Mouse (Mus musculus): ENCODE results near the gene E130309D02Rik. TPM values are rescaled to one million over a fixed set of nuclear protein-coding genes. Genes with fewer than 3 reads are reported as not detected.
A peak's percentile ranks its signal among the peaks of the same experiment; 100 is the strongest.

E130309D02Rik gene
- 10 to 100 TPM; 21.7 to 24.7 (median 23.3) TPM for total RNA-seq (2022)

DNA sequence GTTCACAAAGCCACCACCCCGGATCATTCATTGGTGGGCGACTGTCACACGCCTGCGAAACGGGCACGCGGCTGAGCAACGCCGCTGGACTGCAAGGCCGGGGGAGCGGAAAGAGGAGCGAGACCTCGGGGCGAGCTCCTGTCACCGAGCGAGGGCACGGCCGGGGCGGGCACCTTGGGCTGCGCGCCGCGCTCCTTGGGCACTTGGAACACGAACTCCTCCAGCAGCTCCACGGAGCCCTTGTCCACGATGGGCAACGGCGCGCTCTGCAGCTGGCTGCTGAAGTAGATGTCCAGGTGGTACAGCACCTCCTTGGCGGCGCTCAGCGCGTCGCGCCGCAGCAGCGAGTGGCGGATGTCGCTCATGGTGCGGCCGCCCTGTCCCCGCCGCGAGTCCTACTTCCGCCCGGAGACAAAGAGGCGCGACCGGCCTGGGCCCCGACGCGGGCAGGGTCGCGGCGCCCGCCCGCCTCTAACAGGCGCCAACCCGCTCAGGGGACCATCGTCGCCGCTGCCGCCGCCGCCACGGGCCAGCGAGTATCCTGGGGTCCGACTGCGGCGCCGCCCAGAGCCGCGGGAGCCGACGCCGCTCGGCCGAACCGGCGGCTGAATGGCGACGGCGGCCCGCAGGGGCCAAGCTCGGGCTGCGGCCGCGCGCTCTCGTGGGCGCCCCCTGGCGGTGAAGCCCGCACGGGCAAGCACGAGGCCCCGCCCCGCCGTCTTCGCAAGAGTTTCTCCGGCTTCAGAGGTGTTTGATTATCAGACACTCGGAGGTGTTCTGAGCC is at the start of gene E130309D02Rik:
E130309D02Rik (minus strand) TSS at position 631 of the 784 bp plus-strand sequence.
- DNase-seq (ENCODE audit: low spot score in 2 of 2) = peak; percentile 71 to 84

DNA sequence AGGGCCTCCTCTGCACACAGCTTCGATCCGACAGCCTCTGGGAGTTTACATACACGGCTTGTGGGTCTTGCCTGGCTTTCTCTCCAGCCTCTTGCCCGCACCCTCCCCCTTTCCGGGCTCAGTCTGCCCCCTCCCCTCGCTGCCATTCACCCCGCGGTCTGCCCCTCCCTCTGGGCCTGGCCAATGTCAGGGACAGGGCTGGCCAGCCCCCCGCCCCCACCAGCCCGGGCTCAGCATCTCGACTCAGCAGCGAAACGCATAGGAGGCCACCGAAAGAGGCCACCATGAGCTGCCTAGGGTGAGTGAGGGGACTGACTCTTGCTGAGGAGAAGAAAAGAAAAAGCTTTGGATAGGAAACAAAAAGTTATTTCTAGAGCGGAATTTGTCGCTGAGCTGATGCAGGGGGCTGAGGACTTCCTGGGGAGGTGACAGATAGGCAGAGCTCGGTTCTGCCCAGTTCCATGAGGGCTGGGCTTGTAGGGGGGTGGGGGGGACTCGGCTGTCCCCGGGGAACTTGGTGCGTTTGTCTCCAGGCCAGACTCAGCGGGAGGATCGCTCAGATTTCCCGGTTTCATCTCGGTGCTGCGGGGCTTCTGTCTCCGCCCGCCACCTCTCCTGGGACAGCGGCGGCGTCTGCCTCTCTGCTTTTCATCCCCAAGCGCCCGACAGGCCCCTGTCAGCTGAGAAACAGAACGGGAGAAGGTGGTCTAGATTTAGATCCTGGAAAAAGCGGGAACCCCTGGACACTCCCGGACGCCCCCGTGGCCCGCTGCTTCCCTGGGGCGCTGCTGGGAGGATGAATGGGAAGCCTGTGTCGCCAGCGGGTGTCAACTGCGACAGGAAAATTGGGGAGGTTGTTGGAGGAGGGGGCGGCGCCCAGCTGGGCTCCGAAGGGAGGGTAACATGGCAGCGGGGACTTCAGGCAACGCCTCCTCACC is 48.8 kb upstream of the E130309D02Rik start:
- DNase-seq (ENCODE audit: low spot score in 2 of 2) = no peak

DNA sequence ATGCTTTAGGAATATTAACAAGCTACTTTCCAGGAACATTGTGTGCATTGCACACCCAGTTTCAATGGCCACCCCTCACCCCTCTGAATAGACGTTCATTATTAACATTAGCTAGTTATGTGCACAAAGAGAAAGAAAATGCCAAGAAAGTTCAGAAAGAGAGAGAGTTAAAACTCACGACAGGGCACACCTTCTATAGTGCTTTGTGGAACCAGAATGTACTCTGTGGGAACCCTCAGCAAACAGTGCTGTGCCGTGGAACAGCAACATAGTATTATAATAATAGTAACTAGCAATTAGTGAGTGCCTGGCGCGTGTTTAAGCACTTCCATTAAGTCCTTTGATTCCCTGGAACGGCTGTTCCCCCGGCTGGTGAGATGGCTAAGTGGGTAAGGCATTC is 46.3 kb upstream of the E130309D02Rik start:
- no peak for DNase-seq (ENCODE audit: low spot score in 2 of 2)

DNA sequence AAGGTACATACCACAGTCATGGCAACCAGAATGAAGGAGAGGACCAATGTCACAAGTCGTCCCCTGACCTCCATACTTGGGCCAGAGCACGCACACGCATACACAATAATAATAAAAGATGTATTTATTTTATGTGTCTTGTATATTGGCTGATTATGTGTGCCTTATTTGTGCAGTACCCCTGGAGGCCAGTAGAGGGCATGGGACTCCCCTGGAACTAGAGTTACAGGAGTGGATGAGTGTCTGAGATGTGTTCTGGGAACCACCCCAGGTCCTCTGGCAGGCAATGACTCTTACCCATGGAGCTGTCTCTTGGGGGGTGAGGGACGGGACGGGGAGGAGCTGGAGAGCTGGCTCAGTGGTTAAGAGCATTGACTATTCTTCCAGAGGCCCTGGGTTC is 44.8 kb upstream of the E130309D02Rik start:
- no peak for DNase-seq (ENCODE audit: low spot score in 2 of 2)

DNA sequence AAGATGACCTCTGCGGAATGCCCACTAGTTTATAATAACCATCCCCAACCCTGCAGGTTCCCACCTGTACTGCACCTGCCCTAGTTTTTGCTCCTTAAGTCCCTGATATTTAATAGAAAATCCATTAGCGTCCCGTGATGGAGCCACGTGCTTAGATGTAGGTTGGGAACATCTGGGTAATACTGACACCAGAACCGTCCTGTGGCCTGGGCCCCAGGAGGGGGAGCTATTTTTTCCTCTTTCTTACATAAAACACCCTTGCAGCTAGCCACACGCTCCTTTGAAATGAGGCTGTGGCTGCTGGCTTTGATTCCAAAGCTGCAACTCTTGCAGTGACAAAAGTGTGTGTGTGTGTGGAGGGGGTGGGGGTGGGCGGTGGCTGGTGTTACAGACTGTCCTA is 44.1 kb upstream of the E130309D02Rik start:
- DNase-seq (ENCODE audit: low spot score in 2 of 2) = no peak

- no peak for DNase-seq (ENCODE audit: low spot score in 2 of 2)
Observed at GRCm38 (mm10) chr5:143357564-143357963, 42.4 kb upstream of the E130309D02Rik start.

DNA sequence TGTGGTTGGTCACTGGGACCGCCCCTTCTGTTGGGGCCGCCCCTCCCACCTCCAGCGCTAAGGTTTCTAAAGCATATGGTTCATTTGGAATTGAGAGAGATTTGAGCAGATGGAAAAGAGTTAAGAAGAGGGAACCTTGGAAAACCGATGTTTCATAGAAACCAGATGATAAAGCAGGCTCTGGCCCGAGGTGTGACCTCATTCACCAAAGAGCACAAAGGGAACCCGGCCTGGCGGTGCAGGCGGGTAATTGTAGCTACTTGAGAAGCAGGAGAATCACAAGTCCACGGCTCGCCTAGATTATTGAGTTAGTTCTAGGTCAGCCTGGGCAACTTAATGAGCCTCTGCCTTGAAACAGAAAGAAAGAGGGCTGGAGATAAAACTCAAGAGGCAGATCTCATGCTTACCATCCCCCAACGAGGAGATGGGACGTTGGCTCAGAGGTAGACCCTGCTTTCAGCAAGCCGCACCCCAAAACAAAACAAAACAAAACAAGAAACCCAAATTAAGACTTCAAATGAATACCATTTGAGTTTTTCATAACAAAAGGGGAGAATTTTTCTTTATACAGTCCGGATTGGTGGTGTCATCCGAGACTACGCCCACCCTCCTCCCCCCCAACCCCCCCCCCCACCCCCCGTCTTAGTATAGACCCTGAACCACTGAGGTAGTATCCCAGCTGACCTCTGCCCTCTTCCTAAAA is 41.7 kb upstream of the E130309D02Rik start, which contains the start of gene Grid2ip:
Grid2ip (plus strand) TSS at position 653 of the 703 bp plus-strand sequence.
- DNase-seq (ENCODE audit: low spot score in 2 of 2) = no peak

- DNase-seq (ENCODE audit: low spot score in 2 of 2) = no peak
Observed at GRCm38 (mm10) chr5:143356017-143356416, 40.9 kb upstream of the E130309D02Rik start.

DNA sequence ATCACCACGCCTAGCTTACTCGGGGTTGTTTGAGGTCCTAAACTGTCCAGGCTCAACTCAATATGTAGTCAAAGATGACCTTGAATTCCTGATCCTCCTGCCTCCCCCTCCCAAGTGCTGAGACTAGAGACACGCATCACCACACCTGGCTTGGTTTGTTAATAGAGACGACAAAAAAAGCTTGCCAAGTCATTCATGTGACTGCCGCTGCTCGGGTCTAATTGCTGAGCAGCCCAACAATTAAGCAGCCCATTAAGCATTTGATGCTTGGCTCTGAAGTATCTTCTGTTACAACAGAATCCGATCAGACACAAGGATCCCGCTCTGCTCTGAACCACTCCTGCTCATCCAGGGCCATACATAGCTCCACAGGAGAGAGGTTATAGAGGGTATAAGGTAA is 31.2 kb upstream of the E130309D02Rik start:
- no peak for DNase-seq (ENCODE audit: low spot score in 2 of 2)

- no peak for DNase-seq (ENCODE audit: low spot score in 2 of 2)
Observed at GRCm38 (mm10) chr5:143339603-143340002, 24.4 kb upstream of the E130309D02Rik start.

- DNase-seq (ENCODE audit: low spot score in 2 of 2) = no peak
Observed at GRCm38 (mm10) chr5:143336559-143336958, 21.4 kb upstream of the E130309D02Rik start.

- DNase-seq (ENCODE audit: low spot score in 2 of 2) = no peak
Observed at GRCm38 (mm10) chr5:143335089-143335460, 19.9 kb upstream of the E130309D02Rik start.

DNA sequence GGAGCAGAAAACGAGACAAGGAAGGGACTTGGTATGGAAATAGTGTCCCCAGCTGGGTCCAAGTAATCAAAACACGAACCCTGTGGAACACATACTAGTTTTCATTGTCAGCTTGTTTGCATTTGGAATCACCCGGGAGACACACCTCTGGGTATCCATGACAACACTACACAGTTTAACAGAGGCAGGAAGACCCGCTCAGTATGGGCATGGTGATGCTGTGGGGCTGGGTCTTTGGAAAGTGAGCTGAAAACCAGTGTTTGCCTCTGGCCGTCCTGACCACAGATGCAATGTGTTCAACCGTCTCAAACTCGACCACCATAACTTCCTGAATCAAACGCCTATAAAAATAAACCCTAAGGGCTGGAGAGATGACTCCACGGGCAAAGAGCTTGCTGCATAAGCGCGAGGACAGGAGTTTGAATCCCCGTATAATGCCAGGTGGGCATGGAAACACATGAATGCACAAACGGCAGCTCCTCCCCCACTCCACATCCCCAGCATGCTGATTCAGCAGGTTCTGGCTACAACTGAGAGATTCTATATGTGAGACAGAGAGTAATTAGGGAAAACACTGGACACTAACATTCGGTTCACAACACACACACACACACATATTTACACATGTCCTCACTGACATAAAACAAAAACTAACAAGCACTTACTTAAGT is 19.4 kb upstream of the E130309D02Rik start:
- DNase-seq (ENCODE audit: low spot score in 2 of 2) = no peak

DNA sequence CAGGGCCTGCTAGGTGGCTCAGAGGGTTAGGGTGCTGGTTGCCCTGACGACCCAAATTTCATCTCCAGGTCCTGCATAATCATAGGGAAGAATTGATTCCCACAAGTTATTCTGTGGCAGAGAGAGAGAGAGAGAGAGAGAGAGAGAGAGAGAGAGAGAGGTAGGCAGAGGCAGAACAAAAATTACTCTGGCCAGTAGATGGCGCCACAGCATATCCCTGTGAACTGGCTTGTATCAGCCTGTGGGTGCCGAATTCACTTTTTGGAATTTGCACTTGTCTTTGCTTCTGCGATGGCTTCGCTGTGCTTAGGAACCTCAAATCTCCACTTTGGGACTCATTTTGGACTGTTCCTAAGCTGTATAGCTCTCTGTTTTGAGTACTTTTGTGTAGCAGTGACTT is 18.7 kb upstream of the E130309D02Rik start:
- DNase-seq (ENCODE audit: low spot score in 2 of 2) = peak; percentile 51 to 74

DNA sequence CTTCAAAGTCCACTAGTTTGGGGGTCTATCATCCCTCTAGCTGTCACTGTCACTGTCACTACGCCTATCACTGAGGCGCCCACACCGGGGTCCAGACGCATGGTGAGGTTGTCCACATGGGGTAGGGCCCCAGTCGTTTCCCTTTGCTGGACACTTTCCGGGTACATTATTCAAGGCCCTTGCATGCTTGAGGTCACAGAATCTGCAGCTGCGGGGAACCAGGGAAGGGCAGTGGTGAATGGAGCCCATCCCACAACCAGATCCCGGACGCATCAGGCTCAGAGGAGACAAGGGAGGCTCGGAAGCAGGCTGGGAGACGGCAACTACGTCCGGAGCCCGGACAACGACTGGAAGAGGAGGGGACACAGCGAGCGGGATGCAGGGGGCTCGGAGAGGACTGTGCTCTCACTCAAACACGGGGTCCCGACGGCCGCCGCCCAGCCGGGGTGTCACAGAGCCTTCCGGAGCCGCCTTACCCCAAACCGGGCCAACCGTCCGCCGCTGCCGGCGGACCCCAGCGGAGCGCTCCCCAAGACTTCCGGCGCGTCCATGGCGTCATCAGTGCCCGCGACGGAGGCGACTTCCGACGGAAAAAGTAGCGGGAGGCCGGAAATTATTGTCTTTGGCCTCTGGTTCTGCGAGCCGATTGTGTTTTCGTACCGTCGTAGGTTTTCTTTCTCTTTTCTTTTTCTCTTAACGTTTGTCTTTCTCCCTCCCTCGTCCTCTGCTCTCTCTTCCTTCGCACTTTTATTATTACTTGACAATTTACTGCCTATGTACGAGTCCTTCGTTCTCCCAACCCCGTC is 13.7 kb upstream of the E130309D02Rik start, which contains the start of gene Zdhhc4:
Zdhhc4 (minus strand) TSS at position 567 of the 806 bp plus-strand sequence.
- peak; percentile 75 to 89 for DNase-seq (ENCODE audit: low spot score in 2 of 2)

GRCm38 (mm10) chr5:143317288-143317610 is 2.1 kb upstream of the E130309D02Rik start:
- DNase-seq (ENCODE audit: low spot score in 2 of 2) = no peak

DNA sequence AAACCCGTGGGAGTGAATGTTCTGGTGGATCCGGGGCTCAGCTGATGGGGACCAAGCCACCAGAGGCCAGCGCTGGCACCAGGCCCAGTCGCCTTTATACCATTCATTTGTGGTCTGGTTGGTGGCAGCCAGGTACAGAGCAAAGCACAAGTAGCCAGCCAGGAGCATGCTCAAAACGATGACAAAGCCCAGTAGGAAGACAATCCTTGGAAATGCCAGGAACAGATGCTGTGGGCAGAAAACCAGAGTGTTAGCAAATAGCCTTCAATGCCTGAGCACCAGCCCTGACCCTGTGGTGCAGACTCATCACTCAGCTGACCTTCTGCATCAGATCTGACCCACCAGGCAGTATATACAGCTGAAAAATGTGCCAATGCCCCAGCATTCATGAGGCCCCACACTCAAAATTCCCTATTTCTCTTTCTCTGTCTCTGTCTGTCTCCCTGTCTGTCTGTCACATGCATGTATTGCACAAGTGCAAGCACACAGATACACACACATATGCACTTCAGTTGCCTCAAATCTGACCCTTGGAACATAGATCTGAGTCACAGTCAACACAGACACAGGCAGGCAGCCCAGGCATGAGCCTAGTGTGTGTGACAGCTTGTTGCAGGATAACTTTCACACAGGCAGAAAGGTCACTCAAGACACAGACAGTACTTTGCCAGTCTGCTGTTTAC is 1.6 kb upstream of the E130309D02Rik start:
- DNase-seq (ENCODE audit: low spot score in 2 of 2) = no peak

DNA sequence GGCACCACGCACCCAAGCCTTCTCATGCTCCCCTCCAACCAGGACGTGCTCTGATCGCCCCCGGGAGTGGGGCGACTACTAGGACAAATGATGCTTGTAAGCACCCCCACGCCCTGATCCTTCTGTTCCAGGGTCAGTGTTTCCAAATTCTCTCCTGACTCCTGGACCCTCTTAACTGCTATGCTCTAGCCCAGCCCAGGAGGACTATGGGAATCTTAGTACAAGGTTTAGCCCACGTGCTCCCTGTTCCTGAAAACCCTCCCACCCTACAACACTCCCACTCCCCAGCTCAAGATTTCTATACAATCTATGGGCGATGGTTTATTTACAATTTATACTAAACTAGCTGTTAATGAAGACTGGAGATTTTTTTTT is 341 bp upstream of the E130309D02Rik start:
- DNase-seq (ENCODE audit: low spot score in 2 of 2) = no peak

DNA sequence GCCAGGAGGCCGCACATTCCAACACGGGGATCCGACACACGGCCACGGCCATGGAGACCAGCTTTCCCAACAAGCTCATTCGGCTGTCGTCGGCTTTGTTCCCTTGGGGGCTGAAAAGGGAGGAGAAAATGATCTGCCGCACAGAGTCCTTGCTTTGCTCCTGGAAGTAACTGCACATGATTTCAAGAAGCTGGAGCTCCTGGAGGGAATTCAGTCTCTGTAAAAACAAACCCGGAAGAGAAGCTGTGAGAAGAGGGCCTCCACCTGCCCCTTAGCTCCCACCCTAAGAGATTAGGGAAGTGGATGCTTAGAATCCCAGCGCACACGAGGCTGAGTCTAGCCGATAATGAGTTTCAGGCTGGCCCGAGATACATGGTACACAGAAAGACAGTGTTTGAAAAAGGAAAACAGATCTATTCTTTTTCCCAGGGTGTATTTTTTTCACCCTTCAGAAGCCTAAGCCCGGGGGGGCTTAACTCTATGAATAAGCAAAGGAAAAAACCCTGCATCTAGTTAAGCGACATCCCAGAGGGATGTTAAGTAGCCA is 904 bp downstream of the E130309D02Rik start:
- DNase-seq (ENCODE audit: low spot score in 2 of 2) = no peak
